Mouse (Mus musculus) hindbrain, embryonic 12.5 days (tissue): ENCODE results near the gene Car7. TPM values are rescaled to one million over a fixed set of nuclear protein-coding genes. Genes with fewer than 3 reads are reported as not detected.

Experiments used
- ATAC-seq: fragments of 200-750 bp; cut with Nextera tagmentation; 2 replicates; pipeline ENCODE4 v1.8.0; 2017; ENCODE audit warnings: moderate TSS enrichment; ENCODE audit not compliant: low FRiP score
- H3K27ac ChIP-seq: fragments of 300-500 bp; sonication (generic); 2 replicates; pipeline ENCODE4 v1.5.1; 2016; ENCODE audit warnings: mild to moderate bottlenecking
- H3K27me3 ChIP-seq: fragments of 300-500 bp; sonication (generic); 2 replicates; pipeline ENCODE4 v1.6.1; 2016; ENCODE audit warnings: mild to moderate bottlenecking
- H3K36me3 ChIP-seq: fragments of 300-500 bp; sonication (generic); 2 replicates; pipeline ENCODE4 v1.6.1; 2016; ENCODE audit warnings: mild to moderate bottlenecking
- H3K4me1 ChIP-seq: fragments of 300-500 bp; sonication (generic); 2 replicates; pipeline ENCODE4 v1.6.1; 2016
- H3K4me2 ChIP-seq: fragments of 300-500 bp; sonication (generic); replicated peaks from 2 replicates; pipeline ENCODE4 v1.6.1; 2016; ENCODE audit warnings: mild to moderate bottlenecking
- H3K4me3 ChIP-seq: fragments of 300-500 bp; sonication (generic); 2 replicates; pipeline ENCODE4 v1.5.1; 2016; ENCODE audit warnings: mild to moderate bottlenecking
- H3K9ac ChIP-seq: fragments of 300-500 bp; sonication (generic); 2 replicates; pipeline ENCODE4 v1.6.1; 2016; ENCODE audit warnings: mild to moderate bottlenecking, moderate library complexity
- H3K9me3 ChIP-seq: fragments of 300-500 bp; sonication (generic); replicated peaks from 2 replicates; pipeline ENCODE4 v1.6.1; 2016; ENCODE audit warnings: mild to moderate bottlenecking
- WGBS: fragments of 180-500 bp; shearing (Covaris S2); methylation state at CpG from one replicate; pipeline ENCODE4 v1.1.7; 2016; 5-methylcytosine and 5-hydroxymethylcytosine counted together
- polyA plus RNA-seq: library from polyadenylated mRNA; unstranded; fragments of >200 nt; fragmentation: Nextera tagmentation; extraction: Ambion mirVana; gene quantifications from 2 replicates; pipeline ENCODE4 v1.2.1, GENCODE M21; 2016

Gene Car7
- polyA plus RNA-seq: 1.2 and 1.5 TPM in 2 replicates

GRCm38 (mm10) chr8:104533971-104534778 lies at the start of gene Car7, which contains the start of gene Nae1:
Car7 (plus strand) TSS chr8:104534689.
Nae1 (minus strand) TSS chr8:104534637.
- Histone ChIP-seq H3K4me1 (peaks cover 21% of the 10 kb centered on the region), H3K27me3 (peaks cover 13% of the 10 kb centered on the region), H3K27ac (peak within 1 kb of the TSS; percentile 88), H3K36me3 (peaks cover 14% of the 10 kb centered on the region), H3K9ac (peak within 1 kb of the TSS; percentile 94), H3K9me3 (no peaks in the 10 kb centered on the region), H3K4me3 (peak within 1 kb of the TSS; percentile 87), H3K4me2 (peak within 1 kb of the TSS; percentile 57)
- peak; percentile 96 for ATAC-seq
- WGBS: under 1% methylated on average over 70 of the region's 70 CpGs

- peak within 1 kb of the TSS; percentile 78 for H3K9ac ChIP-seq
- H3K27ac ChIP-seq: 0 out of 2 replicates have a peak within 1 kb of the TSS, but pooled peaks have one; percentile 1
- peaks cover 11% of the 10 kb centered on the region for H3K36me3 ChIP-seq
- ATAC-seq: peak; percentile 80
- 0 out of 2 replicates have a peak, but pooled peaks cover 5% of the 10 kb centered on the region for H3K27me3 ChIP-seq
- peak within 1 kb of the TSS; percentile 61 for H3K4me3 ChIP-seq
- peaks cover 10% of the 10 kb centered on the region for H3K4me1 ChIP-seq
- no peaks in the 10 kb centered on the region for H3K9me3 ChIP-seq
- WGBS: 1% methylated on average over 64 of the region's 64 CpGs
- peak within 1 kb of the TSS; percentile 100 for H3K4me2 ChIP-seq
Observed at GRCm38 (mm10) chr8:104509061-104510006, 25.2 kb upstream of the Car7 start, which contains the start of gene Terb1. Terb1 (minus strand) TSS chr8:104509910.

GRCm38 (mm10) chr8:104510134-104510533 lies 24.4 kb upstream of the Car7 start:
- 73% methylated on average over 3 of the region's 3 CpGs for WGBS
- Histone ChIP-seq H3K27ac (no peak overlapping the region), H3K9ac (no peak overlapping the region), H3K4me2 (peak overlapping the region; percentile 100; the same call in 1 of the 2 replicates), H3K4me3 (no peak overlapping the region; the same call in 1 of the 2 replicates), H3K27me3 (0 out of 2 replicates have a peak, but pooled peaks cover 5% of the 10 kb centered on the region), H3K9me3 (no peaks in the 10 kb centered on the region), H3K4me1 (peaks cover 10% of the 10 kb centered on the region), H3K36me3 (peaks cover 19% of the 10 kb centered on the region)
- no peak for ATAC-seq

- no peaks in the 10 kb centered on the region for H3K9me3 ChIP-seq
- peaks cover 50% of the 10 kb centered on the region for H3K36me3 ChIP-seq
- 84% methylated on average over 5 of the region's 5 CpGs for WGBS
- no peak overlapping the region for H3K4me3 ChIP-seq
- ATAC-seq: no peak
- H3K4me1 ChIP-seq: no peaks in the 10 kb centered on the region
- H3K4me2 ChIP-seq: no peak overlapping the region
- H3K27ac ChIP-seq: no peak overlapping the region
- no peak overlapping the region for H3K9ac ChIP-seq
- no peaks in the 10 kb centered on the region for H3K27me3 ChIP-seq
Observed at GRCm38 (mm10) chr8:104517872-104518271, 16.6 kb upstream of the Car7 start.

- Histone ChIP-seq H3K27me3 (no peaks in the 10 kb centered on the region), H3K36me3 (peaks cover 24% of the 10 kb centered on the region), H3K4me3 (no peak overlapping the region), H3K9me3 (no peaks in the 10 kb centered on the region), H3K4me1 (peaks cover 13% of the 10 kb centered on the region), H3K4me2 (no peak overlapping the region), H3K9ac (no peak overlapping the region), H3K27ac (no peak overlapping the region)
- 88% methylated on average over 6 of the region's 6 CpGs for WGBS
- no peak for ATAC-seq
Observed at GRCm38 (mm10) chr8:104529671-104530070, 4.8 kb upstream of the Car7 start.

- peak overlapping the region; percentile 57 for H3K4me2 ChIP-seq
- peaks cover 14% of the 10 kb centered on the region for H3K36me3 ChIP-seq
- peaks cover 7% of the 10 kb centered on the region; the same call in 1 of the 2 replicates for H3K27me3 ChIP-seq
- peak overlapping the region; percentile 94 for H3K9ac ChIP-seq
- H3K27ac ChIP-seq: no peak overlapping the region
- 22% methylated on average over 7 of the region's 7 CpGs for WGBS
- H3K4me1 ChIP-seq: peaks cover 21% of the 10 kb centered on the region
- H3K4me3 ChIP-seq: peak overlapping the region; percentile 87
- H3K9me3 ChIP-seq: no peaks in the 10 kb centered on the region
- ATAC-seq: peak; percentile 8; the same call in 1 of the 2 replicates
Observed at GRCm38 (mm10) chr8:104533551-104533950, 938 bp upstream of the Car7 start.

GRCm38 (mm10) chr8:104534779-104535141 lies 271 bp downstream of the Car7 start:
- ATAC-seq: peak; percentile 75; the same call in 1 of the 2 replicates
- peaks cover 9% of the 10 kb centered on the region for H3K36me3 ChIP-seq
- peaks cover 19% of the 10 kb centered on the region for H3K27me3 ChIP-seq
- WGBS: 13% methylated on average over 9 of the region's 9 CpGs
- peak overlapping the region; percentile 94; the same call in 1 of the 2 replicates for H3K9ac ChIP-seq
- H3K27ac ChIP-seq: no peak overlapping the region
- H3K4me2 ChIP-seq: peak overlapping the region; percentile 57
- no peaks in the 10 kb centered on the region for H3K9me3 ChIP-seq
- H3K4me1 ChIP-seq: peaks cover 21% of the 10 kb centered on the region
- H3K4me3 ChIP-seq: peak overlapping the region; percentile 87

- Histone ChIP-seq H3K36me3 (0 out of 2 replicates have a peak, but pooled peaks cover 3% of the 10 kb centered on the region), H3K9ac (no peak overlapping the region), H3K27ac (no peak overlapping the region), H3K4me3 (0 out of 2 replicates have a peak overlapping the region, but pooled peaks have one; percentile 87), H3K27me3 (peaks cover 25% of the 10 kb centered on the region), H3K9me3 (no peaks in the 10 kb centered on the region), H3K4me1 (peaks cover 21% of the 10 kb centered on the region), H3K4me2 (peak overlapping the region; percentile 57; the same call in 1 of the 2 replicates)
- ATAC-seq: no peak
- WGBS: 40% methylated on average over 7 of the region's 7 CpGs
Observed at GRCm38 (mm10) chr8:104535378-104535777, 889 bp downstream of the Car7 start.

- WGBS: 81% methylated on average over 4 of the region's 4 CpGs
- peaks cover 27% of the 10 kb centered on the region for H3K4me1 ChIP-seq
- no peak for ATAC-seq
Observed at GRCm38 (mm10) chr8:104536028-104536427, 1.5 kb downstream of the Car7 start.

GRCm38 (mm10) chr8:104538896-104539295 lies 4.4 kb downstream of the Car7 start:
- no peak overlapping the region for H3K4me2 ChIP-seq
- H3K36me3 ChIP-seq: no peaks in the 10 kb centered on the region
- 86% methylated on average over 4 of the region's 4 CpGs for WGBS
- peaks cover 25% of the 10 kb centered on the region for H3K4me1 ChIP-seq
- peaks cover 60% of the 10 kb centered on the region for H3K27me3 ChIP-seq
- H3K9me3 ChIP-seq: no peaks in the 10 kb centered on the region
- no peak overlapping the region for H3K27ac ChIP-seq
- H3K9ac ChIP-seq: no peak overlapping the region
- H3K4me3 ChIP-seq: no peak overlapping the region
- ATAC-seq: no peak

More at GRCm38 (mm10) chr8:104536028-104536427, 1.5 kb downstream of the Car7 start:
- Histone ChIP-seq H3K4me2 (peak overlapping the region; percentile 57; the same call in 1 of the 2 replicates), H3K9me3 (no peaks in the 10 kb centered on the region), H3K27me3 (peaks cover 31% of the 10 kb centered on the region), H3K36me3 (0 out of 2 replicates have a peak, but pooled peaks cover 3% of the 10 kb centered on the region), H3K4me3 (no peak overlapping the region), H3K27ac (no peak overlapping the region), H3K9ac (no peak overlapping the region)

- H3K4me1 ChIP-seq: peaks cover 25% of the 10 kb centered on the region
- no peaks in the 10 kb centered on the region for H3K36me3 ChIP-seq
- ATAC-seq: no peak
- no peak overlapping the region for H3K4me2 ChIP-seq
- no peak overlapping the region for H3K9ac ChIP-seq
- no peak overlapping the region for H3K27ac ChIP-seq
- peaks cover 66% of the 10 kb centered on the region for H3K27me3 ChIP-seq
- WGBS: 87% methylated on average over 2 of the region's 2 CpGs
- no peaks in the 10 kb centered on the region for H3K9me3 ChIP-seq
- H3K4me3 ChIP-seq: no peak overlapping the region
Observed at GRCm38 (mm10) chr8:104539566-104539965, 5.1 kb downstream of the Car7 start.
